Comparison of ENCODE assay signal across 8 mouse cellular contexts in genomic region chr11:95837059-95837458, GRCm38 (mm10). TPM values are rescaled to one million over a fixed set of nuclear protein-coding genes. Genes with fewer than 3 reads are reported as not detected.
DNase-seq lines count a peak whose midpoint lies in the region; ATAC-seq and TF ChIP-seq lines count a peak whose summit lies in the region.

TSS of gene Gngt2 (plus strand) at chr11:95837216.

- intact Hi-C loops in left cerebral cortex, adult 2 months (cut with DNase I): no loop called here

- no peak within 1 kb of the TSS for H3K4me3 ChIP-seq in left cerebral cortex, adult 2 months
- H3K4me3 ChIP-seq in intestine, embryonic 15.5 days (replicated peaks): no peak within 1 kb of the TSS
- no peak within 1 kb of the TSS for H3K4me3 ChIP-seq in liver, postnatal 0 days (ENCODE audit: low read depth, low read length)

- peaks cover 44% of the 10 kb centered on the region for H3K4me1 ChIP-seq in intestine, embryonic 15.5 days (replicated peaks)
- peaks cover 57% of the 10 kb centered on the region for H3K4me1 ChIP-seq in liver, postnatal 0 days (ENCODE audit: insufficient read depth)

- no peak within 1 kb of the TSS for H3K9ac ChIP-seq in intestine, embryonic 15.5 days
- no peak within 1 kb of the TSS for H3K9ac ChIP-seq in liver, postnatal 0 days (replicated peaks)

- H3K27me3 ChIP-seq in intestine, embryonic 15.5 days (replicated peaks): peaks cover 27% of the 10 kb centered on the region
- H3K27me3 ChIP-seq in liver, postnatal 0 days (ENCODE audit: insufficient read depth, low read length): peaks cover 16% of the 10 kb centered on the region

- peak; percentile 32 for ATAC-seq in intestine, embryonic 15.5 days
- no peak for ATAC-seq in liver, postnatal 0 days

- DNase-seq in left cerebral cortex, adult 2 months (ENCODE audit: extremely low spot score in 1 of 2, low spot score in 2 of 2): no peak
- no peak for DNase-seq in left cerebral cortex, adult 8-10 months (ENCODE audit: low spot score in 2 of 2)
- DNase-seq in adrenal gland, adult (ENCODE audit: inconsistent age in 2 of 2, low spot score in 1 of 2): peak; percentile 85 to 93
- peak; percentile 68 to 82 for DNase-seq in gastrocnemius, adult 8-10 months (ENCODE audit: low spot score in 2 of 2)
- peak; percentile 50 for DNase-seq in liver, postnatal 0 days
- DNase-seq in testis, postnatal 14 days (ENCODE audit: low spot score): peak; percentile 54
- DNase-seq in layer of hippocampus, postnatal 36 days: no peak

- no peak for TF ChIP-seq EP300 in liver, postnatal 0 days (IDR thresholded peaks at IDR 0.05; ENCODE audit: low read depth)

- no peaks in the 10 kb centered on the region for H3K9me3 ChIP-seq in intestine, embryonic 15.5 days
- H3K9me3 ChIP-seq in liver, postnatal 0 days (ENCODE audit: low read length): no peaks in the 10 kb centered on the region

- 0 out of 2 replicates have a peak, but pooled peaks cover 3% of the 10 kb centered on the region for H3K36me3 ChIP-seq in intestine, embryonic 15.5 days
- H3K36me3 ChIP-seq in liver, postnatal 0 days (replicated peaks; ENCODE audit: insufficient read depth, low read length): 0 out of 2 replicates have a peak, but pooled peaks cover 4% of the 10 kb centered on the region

- 38% methylated on average over 10 of the region's 10 CpGs for WGBS in intestine, embryonic 15.5 days
- 67% methylated on average over 10 of the region's 10 CpGs for WGBS in liver, postnatal 0 days (ENCODE audit: insufficient replicate concordance)

- no peak for TF ChIP-seq CTCF in left cerebral cortex, adult 2 months (IDR thresholded peaks at IDR 0.05)
- TF ChIP-seq CTCF in liver, postnatal 0 days (IDR thresholded peaks at IDR 0.05; ENCODE audit: low read depth): no peak

- 0 out of 2 replicates have a peak within 1 kb of the TSS, but pooled peaks have one; percentile 32 for H3K27ac ChIP-seq in left cerebral cortex, adult 2 months
- H3K27ac ChIP-seq in intestine, embryonic 15.5 days: peak within 1 kb of the TSS; percentile 52
- 0 out of 2 replicates have a peak within 1 kb of the TSS, but pooled peaks have one; percentile 74 for H3K27ac ChIP-seq in liver, postnatal 0 days (ENCODE audit: low read depth)

- H3K4me2 ChIP-seq in intestine, embryonic 15.5 days (replicated peaks): peak within 1 kb of the TSS; percentile 31
- H3K4me2 ChIP-seq in liver, postnatal 0 days (ENCODE audit: low read depth, low read length): peak within 1 kb of the TSS; percentile 7; the same call in 1 of the 2 replicates

RNA-seq across cellular contexts. Expression of gene Gngt2, which starts in this region (rescaled TPM):
- total RNA-seq in left cerebral cortex, adult 2 months (2021): 1 to 10 TPM; 2.3 to 3.3 TPM
- 10 to 100 TPM in 1 of 4 experiments, 1 to 10 TPM in 3; 2.3 to 14.5 (median 5.2) TPM for total RNA-seq in left cerebral cortex, adult 8-10 months (2022)
- 1 to 10 TPM; 2.3 to 4.0 (median 2.8) TPM for total RNA-seq in gastrocnemius, adult 8-10 months (2022)
- 20.3 and 21.7 TPM in 2 replicates for polyA plus RNA-seq in intestine, embryonic 15.5 days (2015; fragmentation: Nextera tagmentation; extraction: Ambion mirVana)
- 30.2 and 32.2 TPM in 2 replicates for polyA plus RNA-seq in liver, postnatal 0 days (2015; fragmentation: Nextera tagmentation; extraction: Ambion mirVana)
- 1 to 10 TPM; 3.1 to 4.7 TPM for total RNA-seq in layer of hippocampus, postnatal 36 days (2021)

Comparison
In these comparisons a context has a peak if more than half of its experiments do, and no peak if none do; other contexts are left out.
1. DNase-seq: peak in adrenal gland, adult (2 of 2), gastrocnemius, adult 8-10 months (2 of 2), liver, postnatal 0 days (single experiment) and testis, postnatal 14 days (single experiment); none in left cerebral cortex, adult 2 months (0 of 2), left cerebral cortex, adult 8-10 months (0 of 2) and layer of hippocampus, postnatal 36 days (0 of 2).
2. Peak in every context shown above with its lines, with median percentiles within 50 percentile points of each other: H3K27ac ChIP-seq.